Mouse (Mus musculus): ENCODE results near the gene Gab2. TPM values are rescaled to one million over a fixed set of nuclear protein-coding genes. Genes with fewer than 3 reads are reported as not detected.

The Gab2 gene
- total and polyA plus RNA-seq, 3 experiments: 0.12 to 0.50 (median 0.30) TPM

DNA sequence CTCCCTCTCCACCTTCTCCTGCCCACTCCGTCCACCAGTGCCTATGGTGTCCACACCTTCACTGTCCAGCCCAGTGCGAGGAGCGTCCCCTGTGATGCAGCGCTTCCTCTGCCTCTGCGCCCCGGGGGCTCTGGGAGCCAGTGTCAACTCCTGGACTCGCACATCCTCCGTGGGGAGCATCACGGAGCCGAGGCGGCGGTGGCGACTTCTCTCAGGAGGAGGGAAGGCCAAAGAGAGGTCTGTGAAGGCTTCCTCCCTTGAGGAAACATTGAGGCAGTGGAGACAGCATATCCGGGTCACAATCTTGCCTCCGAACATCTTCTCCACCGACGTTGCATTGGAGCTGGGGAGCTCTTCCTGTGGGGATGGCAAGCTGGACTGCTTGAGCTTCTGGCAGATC, 230.8 kb downstream of the Gab2 start:
- DNase-seq (ENCODE audit: extremely low read depth): no peak
- no peak overlapping the region for H3K4me2 ChIP-seq (ENCODE audit: insufficient read depth, low read depth, poor library complexity, severe bottlenecking)
- H3K4me3 ChIP-seq (replicated peaks in 1 of 3; ENCODE audit: low read depth in 2 of 3, low read length in 2 of 3, poor library complexity in 1 of 3): no peak overlapping the region
- no peaks in the 10 kb centered on the region for H3K79me2 ChIP-seq (replicated peaks; ENCODE audit: control insufficient read depth, extremely low read depth, insufficient read depth, poor library complexity, severe bottlenecking)
- no peaks in the 10 kb centered on the region for H3K9me3 ChIP-seq (replicated peaks; ENCODE audit: low read length)
- H3K27me3 ChIP-seq (replicated peaks): no peaks in the 10 kb centered on the region
- H3K9ac ChIP-seq (ENCODE audit: insufficient read depth, low read depth): no peak overlapping the region
- H3K36me3 ChIP-seq (replicated peaks in 1 of 2; ENCODE audit: control insufficient read depth in 1 of 2, insufficient read depth in 1 of 2, low read length in 1 of 2): peaks cover 0 to 25% of the 10 kb centered on the region in 2 experiments
- dilution Hi-C loops (cut with MboI; ENCODE audit: extremely low pct_ligation_motif_present, extremely low pct_unique_long_range_greater_than_20kb, low sequenced_read_pairs): no loop called here
- TF ChIP-seq SIN3A (IDR thresholded peaks at IDR 0.05; ENCODE audit: low read length) (no peak), MEF2A (IDR thresholded peaks at IDR 0.05; ENCODE audit: borderline replicate concordance, low read depth, low read length) (no peak), UBTF (IDR thresholded peaks at IDR 0.05; ENCODE audit: low read depth, low read length) (no peak), RAD21 (IDR thresholded peaks at IDR 0.05; ENCODE audit: low read depth, low read length) (no peak), USF1 (IDR thresholded peaks at IDR 0.05; ENCODE audit: low read depth, low read length) (no peak), NRF1 (IDR thresholded peaks at IDR 0.05; ENCODE audit: low read depth, low read length) (no peak), CHD1 (IDR thresholded peaks at IDR 0.05; ENCODE audit: low read depth, low read length) (no peak), MAZ (IDR thresholded peaks at IDR 0.05; ENCODE audit: low read depth, low read length) (no peak), KAT2A (IDR thresholded peaks at IDR 0.05; ENCODE audit: insufficient replicate concordance, low read length) (no peak), RCOR1 (conservative IDR thresholded peaks at IDR 0.05; ENCODE audit: low read depth, low read length) (no peak), ETS1 (conservative IDR thresholded peaks at IDR 0.05; ENCODE audit: low read depth, low read length) (no peak), TBP (conservative IDR thresholded peaks at IDR 0.05; ENCODE audit: low read depth, low read length) (no peak), MYC (IDR thresholded peaks at IDR 0.05; ENCODE audit: low read depth, low read length) (no peak)
- in situ Hi-C loops (cut with MboI; ENCODE audit: low pct_ligation_motif_present, low pct_unique_long_range_greater_than_20kb, low sequenced_read_pairs): no loop called here
- no peaks in the 10 kb centered on the region for H3K4me1 ChIP-seq (ENCODE audit: control insufficient read depth in 1 of 2, insufficient read depth in 2 of 2)
- no peak overlapping the region for H3K27ac ChIP-seq (ENCODE audit: insufficient read depth, low read depth)

DNA sequence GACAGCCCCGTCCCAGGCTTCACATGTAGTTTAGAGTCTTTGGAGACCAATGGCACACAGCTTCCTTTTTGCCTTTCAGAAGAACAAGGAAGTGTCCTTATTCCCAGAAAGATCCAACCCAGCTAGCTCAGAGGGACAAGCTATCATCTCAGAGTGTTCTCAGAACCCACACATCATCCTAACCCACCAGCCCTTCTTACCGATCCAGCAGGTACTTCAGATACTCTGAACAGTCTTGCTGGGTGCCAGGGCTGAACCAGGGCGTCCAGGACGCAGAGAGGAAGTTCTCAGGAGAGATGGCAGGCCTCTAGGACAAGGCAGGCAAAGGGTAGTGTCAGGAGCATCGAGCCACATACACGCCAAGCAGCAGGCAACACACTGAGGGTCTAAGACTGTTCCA, 231.5 kb downstream of the Gab2 start:
- no peaks in the 10 kb centered on the region for H3K9me3 ChIP-seq (replicated peaks; ENCODE audit: low read length)
- peaks cover 0 to 25% of the 10 kb centered on the region in 2 experiments for H3K36me3 ChIP-seq (replicated peaks in 1 of 2; ENCODE audit: control insufficient read depth in 1 of 2, insufficient read depth in 1 of 2, low read length in 1 of 2)
- dilution Hi-C loops (cut with MboI; ENCODE audit: extremely low pct_ligation_motif_present, extremely low pct_unique_long_range_greater_than_20kb, low sequenced_read_pairs): no loop called here
- in situ Hi-C loops (cut with MboI; ENCODE audit: low pct_ligation_motif_present, low pct_unique_long_range_greater_than_20kb, low sequenced_read_pairs): no loop called here
- H3K9ac ChIP-seq (ENCODE audit: insufficient read depth, low read depth): no peak overlapping the region
- H3K4me1 ChIP-seq (ENCODE audit: control insufficient read depth in 1 of 2, insufficient read depth in 2 of 2): no peaks in the 10 kb centered on the region
- TF ChIP-seq RCOR1 (conservative IDR thresholded peaks at IDR 0.05; ENCODE audit: low read depth, low read length) (no peak), ZC3H11A (IDR thresholded peaks at IDR 0.05; ENCODE audit: low read depth, low read length) (no peak), GABPA (IDR thresholded peaks at IDR 0.05; ENCODE audit: insufficient replicate concordance, low read depth, low read length) (no peak), BHLHE40 (IDR thresholded peaks at IDR 0.05; ENCODE audit: low read depth, low read length) (no peak), KAT2A (IDR thresholded peaks at IDR 0.05; ENCODE audit: insufficient replicate concordance, low read length) (no peak), USF2 (conservative IDR thresholded peaks at IDR 0.05; ENCODE audit: low read depth, low read length) (no peak), PAX5 (IDR thresholded peaks at IDR 0.05; ENCODE audit: low read length) (no peak), EP300 (IDR thresholded peaks at IDR 0.05; ENCODE audit: low read length) (no peak), NRF1 (IDR thresholded peaks at IDR 0.05; ENCODE audit: low read depth, low read length) (no peak), POLR2AphosphoS2 (IDR thresholded peaks at IDR 0.05; ENCODE audit: low read depth, low read length) (no peak), ZKSCAN1 (IDR thresholded peaks at IDR 0.05; ENCODE audit: borderline replicate concordance, low read depth, low read length) (no peak), CHD1 (IDR thresholded peaks at IDR 0.05; ENCODE audit: low read depth, low read length) (no peak), MAFK (IDR thresholded peaks at IDR 0.05; ENCODE audit: insufficient replicate concordance, low read length) (no peak), CTCF (conservative IDR thresholded peaks at IDR 0.05 in 1 of 2, IDR thresholded peaks at IDR 0.05 in 1 of 2; ENCODE audit: low read depth in 2 of 2, low read length in 2 of 2) (no peak), CHD2 (IDR thresholded peaks at IDR 0.05; ENCODE audit: low read length) (no peak), USF1 (IDR thresholded peaks at IDR 0.05; ENCODE audit: low read depth, low read length) (no peak), POLR2A (IDR thresholded peaks at IDR 0.05; ENCODE audit: low read depth, low read length) (no peak), HCFC1 (IDR thresholded peaks at IDR 0.05; ENCODE audit: low read depth, low read length) (no peak)
- H3K4me2 ChIP-seq (ENCODE audit: insufficient read depth, low read depth, poor library complexity, severe bottlenecking): no peak overlapping the region
- no peak for DNase-seq (ENCODE audit: extremely low read depth)
- no peak overlapping the region for H3K27ac ChIP-seq (ENCODE audit: insufficient read depth, low read depth)
- no peaks in the 10 kb centered on the region for H3K27me3 ChIP-seq (replicated peaks)
- H3K4me3 ChIP-seq (replicated peaks in 1 of 3; ENCODE audit: low read depth in 2 of 3, low read length in 2 of 3, poor library complexity in 1 of 3): no peak overlapping the region
- no peaks in the 10 kb centered on the region for H3K79me2 ChIP-seq (replicated peaks; ENCODE audit: control insufficient read depth, extremely low read depth, insufficient read depth, poor library complexity, severe bottlenecking)
